Mouse (Mus musculus): Measurements from ENCODE around the gene Frrs1l. TPM values are rescaled to one million over a fixed set of nuclear protein-coding genes. Genes with fewer than 3 reads are reported as not detected.

The Frrs1l gene
- polyA plus RNA-seq, 1 experiment: 0.51 TPM

DNA sequence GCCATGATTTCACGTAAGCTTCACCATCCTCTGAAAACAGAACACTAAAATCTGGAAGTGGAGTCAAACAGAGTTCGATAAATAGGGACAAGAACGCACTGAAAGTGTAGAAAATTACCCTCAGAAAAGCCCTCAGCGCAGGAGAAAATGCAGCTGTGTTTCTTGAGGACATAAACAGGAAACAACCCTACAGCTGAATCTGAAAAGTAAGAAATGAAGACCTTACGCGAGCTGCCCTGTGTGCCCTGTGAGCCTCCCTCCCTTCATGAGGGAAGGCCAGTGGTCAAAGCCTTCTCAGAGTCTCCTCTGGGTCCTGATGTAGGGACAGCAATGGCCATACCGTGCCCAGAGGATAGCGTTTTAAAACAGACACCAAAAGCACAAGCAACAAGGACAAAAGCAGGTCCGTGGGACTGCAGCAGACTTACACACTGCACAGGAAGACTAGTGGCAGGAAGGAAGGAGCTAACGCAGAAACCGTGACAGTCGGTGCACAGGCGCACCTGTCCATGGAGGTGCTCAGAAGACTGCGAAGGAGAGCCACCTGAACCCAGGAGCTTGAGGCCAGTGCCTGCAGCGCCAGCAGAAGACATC lies 74.4 kb downstream of the Frrs1l start:
- Histone ChIP-seq H3K36me3 (ENCODE audit: control insufficient read depth, insufficient read depth, low read length) (no peaks in the 10 kb centered on the region), H3K4me3 (ENCODE audit: control insufficient read depth, low read depth, low read length) (no peak overlapping the region), H3K4me1 (ENCODE audit: control insufficient read depth, insufficient read depth, low read length) (no peaks in the 10 kb centered on the region), H3K27ac (ENCODE audit: control insufficient read depth, insufficient read depth, low read depth, low read length) (no peak overlapping the region), H3K27me3 (ENCODE audit: control insufficient read depth, insufficient read depth, low read length) (no peaks in the 10 kb centered on the region)
- TF ChIP-seq CTCF (IDR thresholded peaks at IDR 0.05; ENCODE audit: control insufficient read depth, insufficient read depth, insufficient replicate concordance, low read depth, low read length): no peak
- TF ChIP-seq POLR2A (IDR thresholded peaks at IDR 0.05; ENCODE audit: control insufficient read depth, low read depth, low read length): no peak

GRCm38 (mm10) chr4:56914761-56915160 lies 75.4 kb downstream of the Frrs1l start:
- H3K27ac ChIP-seq (ENCODE audit: control insufficient read depth, insufficient read depth, low read depth, low read length): no peak overlapping the region

DNA sequence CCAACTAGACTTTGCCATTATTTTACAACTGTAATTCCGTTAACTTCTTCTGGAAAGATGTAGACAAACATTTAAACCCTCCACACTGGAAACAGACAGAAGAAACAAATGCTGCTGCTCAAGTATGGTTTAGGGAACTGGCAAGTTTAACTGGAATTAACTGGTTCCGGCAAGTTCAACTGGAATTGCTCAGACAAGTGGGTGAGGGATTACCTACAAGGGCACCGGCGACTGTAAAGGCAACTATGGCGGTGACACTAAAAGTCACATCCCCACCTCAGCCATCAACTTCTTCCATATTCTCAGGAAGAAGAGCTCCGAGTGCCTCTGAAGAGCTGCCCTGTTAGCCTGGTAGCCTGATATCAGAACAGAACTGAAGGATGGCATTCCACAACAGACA lies 75.9 kb downstream of the Frrs1l start:
- Histone ChIP-seq H3K27me3 (ENCODE audit: control insufficient read depth, insufficient read depth, low read length) (no peaks in the 10 kb centered on the region), H3K36me3 (ENCODE audit: control insufficient read depth, insufficient read depth, low read length) (no peaks in the 10 kb centered on the region), H3K4me3 (ENCODE audit: control insufficient read depth, low read depth, low read length) (no peak overlapping the region), H3K27ac (ENCODE audit: control insufficient read depth, insufficient read depth, low read depth, low read length) (no peak overlapping the region), H3K4me1 (ENCODE audit: control insufficient read depth, insufficient read depth, low read length) (no peaks in the 10 kb centered on the region)
- TF ChIP-seq POLR2A (IDR thresholded peaks at IDR 0.05; ENCODE audit: control insufficient read depth, low read depth, low read length) (no peak), CTCF (IDR thresholded peaks at IDR 0.05; ENCODE audit: control insufficient read depth, insufficient read depth, insufficient replicate concordance, low read depth, low read length) (no peak)

More at GRCm38 (mm10) chr4:56914761-56915160, 75.4 kb downstream of the Frrs1l start:
- Histone ChIP-seq H3K4me1 (ENCODE audit: control insufficient read depth, insufficient read depth, low read length) (no peaks in the 10 kb centered on the region), H3K27me3 (ENCODE audit: control insufficient read depth, insufficient read depth, low read length) (no peaks in the 10 kb centered on the region), H3K36me3 (ENCODE audit: control insufficient read depth, insufficient read depth, low read length) (no peaks in the 10 kb centered on the region), H3K4me3 (ENCODE audit: control insufficient read depth, low read depth, low read length) (no peak overlapping the region)
- TF ChIP-seq POLR2A (IDR thresholded peaks at IDR 0.05; ENCODE audit: control insufficient read depth, low read depth, low read length) (no peak), CTCF (IDR thresholded peaks at IDR 0.05; ENCODE audit: control insufficient read depth, insufficient read depth, insufficient replicate concordance, low read depth, low read length) (no peak)

- Histone ChIP-seq H3K27me3 (ENCODE audit: control insufficient read depth, insufficient read depth, low read length) (no peaks in the 10 kb centered on the region), H3K4me3 (ENCODE audit: control insufficient read depth, low read depth, low read length) (no peak overlapping the region), H3K36me3 (ENCODE audit: control insufficient read depth, insufficient read depth, low read length) (no peaks in the 10 kb centered on the region; the same call in 1 of the 2 replicates), H3K27ac (ENCODE audit: control insufficient read depth, insufficient read depth, low read depth, low read length) (no peak overlapping the region), H3K4me1 (ENCODE audit: control insufficient read depth, insufficient read depth, low read length) (no peaks in the 10 kb centered on the region)
- TF ChIP-seq CTCF (IDR thresholded peaks at IDR 0.05; ENCODE audit: control insufficient read depth, insufficient read depth, insufficient replicate concordance, low read depth, low read length): no peak
- no peak for TF ChIP-seq POLR2A (IDR thresholded peaks at IDR 0.05; ENCODE audit: control insufficient read depth, low read depth, low read length)
Observed at GRCm38 (mm10) chr4:56912382-56913001, 77.7 kb downstream of the Frrs1l start.

DNA sequence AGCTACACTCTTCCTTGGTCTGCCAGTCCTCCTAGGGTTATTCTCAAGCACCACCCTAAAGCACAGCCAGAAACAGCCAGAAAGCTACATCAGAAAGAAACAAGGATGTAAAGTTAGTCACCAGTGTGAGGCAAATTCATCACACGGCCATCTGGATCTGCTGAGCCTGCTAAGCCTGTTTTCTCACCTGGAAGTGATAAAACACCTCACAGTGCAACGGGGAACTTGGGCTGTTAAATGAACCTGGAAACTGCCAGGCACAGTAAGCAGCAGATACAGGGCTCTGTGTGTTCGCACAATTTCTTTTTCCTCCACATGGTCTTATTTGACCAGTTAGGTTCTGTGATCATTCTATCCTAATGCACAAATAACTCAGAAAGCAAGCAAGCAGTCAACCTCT lies 80.6 kb downstream of the Frrs1l start:
- H3K36me3 ChIP-seq (ENCODE audit: control insufficient read depth, insufficient read depth, low read length): no peaks in the 10 kb centered on the region; the same call in 1 of the 2 replicates
- H3K4me1 ChIP-seq (ENCODE audit: control insufficient read depth, insufficient read depth, low read length): no peaks in the 10 kb centered on the region
- H3K27me3 ChIP-seq (ENCODE audit: control insufficient read depth, insufficient read depth, low read length): no peaks in the 10 kb centered on the region
- TF ChIP-seq CTCF (IDR thresholded peaks at IDR 0.05; ENCODE audit: control insufficient read depth, insufficient read depth, insufficient replicate concordance, low read depth, low read length): no peak
- TF ChIP-seq POLR2A (IDR thresholded peaks at IDR 0.05; ENCODE audit: control insufficient read depth, low read depth, low read length): no peak
- no peak overlapping the region for H3K27ac ChIP-seq (ENCODE audit: control insufficient read depth, insufficient read depth, low read depth, low read length)
- H3K4me3 ChIP-seq (ENCODE audit: control insufficient read depth, low read depth, low read length): no peak overlapping the region

- Histone ChIP-seq H3K36me3 (ENCODE audit: control insufficient read depth, insufficient read depth, low read length) (no peaks in the 10 kb centered on the region; the same call in 1 of the 2 replicates), H3K27me3 (ENCODE audit: control insufficient read depth, insufficient read depth, low read length) (no peaks in the 10 kb centered on the region), H3K27ac (ENCODE audit: control insufficient read depth, insufficient read depth, low read depth, low read length) (no peak overlapping the region), H3K4me3 (ENCODE audit: control insufficient read depth, low read depth, low read length) (no peak overlapping the region), H3K4me1 (ENCODE audit: control insufficient read depth, insufficient read depth, low read length) (no peaks in the 10 kb centered on the region)
- TF ChIP-seq CTCF (IDR thresholded peaks at IDR 0.05; ENCODE audit: control insufficient read depth, insufficient read depth, insufficient replicate concordance, low read depth, low read length): no peak
- TF ChIP-seq POLR2A (IDR thresholded peaks at IDR 0.05; ENCODE audit: control insufficient read depth, low read depth, low read length): no peak
Observed at GRCm38 (mm10) chr4:56907671-56908070, 82.5 kb downstream of the Frrs1l start.

Other genes starting within 250 kb of the Frrs1l start
- gene Actl7b, start 248.9 kb downstream of the Frrs1l start, polyA plus RNA-seq (2012; rRNA removed): 1,338 and 1,445 TPM in 2 replicates
- gene Actl7a, start 247.0 kb downstream of the Frrs1l start, polyA plus RNA-seq (2012; rRNA removed): 629 and 638 TPM in 2 replicates
- gene Elp1, start 188.1 kb downstream of the Frrs1l start, polyA plus RNA-seq (2012; rRNA removed): 7.7 and 7.8 TPM in 2 replicates
- gene Fam206a, start 188.0 kb downstream of the Frrs1l start, polyA plus RNA-seq (2012; rRNA removed): 13.5 and 14.0 TPM in 2 replicates
- gene Ctnnal1, start 125.2 kb downstream of the Frrs1l start, polyA plus RNA-seq (2012; rRNA removed): 7.0 and 7.3 TPM in 2 replicates
- 3.1 and 3.9 TPM in 2 replicates for gene Tmem245, start 43.0 kb downstream of the Frrs1l start, polyA plus RNA-seq (2012; rRNA removed)
- gene Epb41l4b, start 153.0 kb upstream of the Frrs1l start, polyA plus RNA-seq (2012; rRNA removed): 3.1 and 3.8 TPM in 2 replicates